Mouse (Mus musculus) heart, adult 2 months (tissue): ENCODE results near the gene Spdl1. TPM values are rescaled to one million over a fixed set of nuclear protein-coding genes. Genes with fewer than 3 reads are reported as not detected.

Experiments
- DNase-seq, 2 experiments: peaks; one replicate each; pipeline ENCODE4 v3.0.0; 2021
- H3K27ac ChIP-seq: fragments of 200-600 bp; 2 replicates; pipeline ENCODE4 v1.8.1; 2022
- H3K27me3 ChIP-seq: fragments of 200-500 bp; 2 replicates; pipeline ENCODE4 v1.6.1; 2012; ENCODE audit warnings: mild to moderate bottlenecking, low read length, inconsistent platforms, mixed read lengths; ENCODE audit not compliant: control insufficient read depth, insufficient read depth
- H3K36me3 ChIP-seq: fragments of 200-500 bp; 2 replicates; pipeline ENCODE4 v1.6.1; 2012; ENCODE audit warnings: low read length, inconsistent platforms; ENCODE audit not compliant: control insufficient read depth, insufficient read depth
- H3K4me1 ChIP-seq: fragments of 200-500 bp; 2 replicates; pipeline ENCODE4 v1.6.1; 2011; ENCODE audit warnings: low read length; ENCODE audit not compliant: control insufficient read depth, insufficient read depth
- H3K4me3 ChIP-seq: fragments of 200-600 bp; 2 replicates; pipeline ENCODE4 v1.8.1; 2022
- H3K79me2 ChIP-seq: fragments of 200-500 bp; replicated peaks from 2 replicates; pipeline ENCODE4 v1.6.1; 2012; ENCODE audit warnings: mild to moderate bottlenecking, inconsistent platforms, low read length, moderate library complexity, mixed read lengths; ENCODE audit not compliant: control insufficient read depth, insufficient read depth
- H3K9ac ChIP-seq: fragments of 200-500 bp; 2 replicates; pipeline ENCODE4 v1.6.1; 2012; ENCODE audit warnings: low read depth, mild to moderate bottlenecking, control low read depth, inconsistent platforms, low read length, mixed read lengths
- CTCF ChIP-seq: fragments of 200-600 bp; IDR thresholded peaks from 2 replicates; pipeline ENCODE4 v1.8.1; 2022; ENCODE audit warnings: antibody characterized with exemption, mild to moderate bottlenecking, moderate library complexity
- EP300 ChIP-seq: fragments of 200-500 bp; IDR thresholded peaks from 2 replicates; pipeline ENCODE4 v1.6.1; 2011; ENCODE audit warnings: low read depth, low read length, control low read depth; ENCODE audit not compliant: insufficient read depth
- POLR2A ChIP-seq: fragments of 200-500 bp; IDR thresholded peaks from 2 replicates; pipeline ENCODE4 v1.6.1; 2011; ENCODE audit warnings: mild to moderate bottlenecking, low read depth, low read length, control low read depth; ENCODE audit not compliant: insufficient read depth
- WGBS: fragments of 180-500 bp; shearing (Covaris S2); methylation state at CpG from one replicate; pipeline ENCODE4 v1.1.7; 2018; 5-methylcytosine and 5-hydroxymethylcytosine counted together
- intact Hi-C: fragments of 180-260 bp; cut with DNase I; formaldehyde crosslinking; loops from one replicate; pipeline ENCODE4 v1.15.1; 2025
- polyA plus RNA-seq: library from polyadenylated mRNA; depleted of rRNA; stranded (reverse); fragments of >200 nt; gene quantifications from 2 replicates; pipeline ENCODE4 v1.2.3, GENCODE M21; 2012
- total RNA-seq, 2 experiments: library from RNA; stranded (reverse); gene quantifications; 2 replicates each; pipeline ENCODE4 v1.2.3; 2021

The Spdl1 gene
- total and polyA plus RNA-seq, 3 experiments = 0.08 to 0.29 (median 0.16) TPM

DNA sequence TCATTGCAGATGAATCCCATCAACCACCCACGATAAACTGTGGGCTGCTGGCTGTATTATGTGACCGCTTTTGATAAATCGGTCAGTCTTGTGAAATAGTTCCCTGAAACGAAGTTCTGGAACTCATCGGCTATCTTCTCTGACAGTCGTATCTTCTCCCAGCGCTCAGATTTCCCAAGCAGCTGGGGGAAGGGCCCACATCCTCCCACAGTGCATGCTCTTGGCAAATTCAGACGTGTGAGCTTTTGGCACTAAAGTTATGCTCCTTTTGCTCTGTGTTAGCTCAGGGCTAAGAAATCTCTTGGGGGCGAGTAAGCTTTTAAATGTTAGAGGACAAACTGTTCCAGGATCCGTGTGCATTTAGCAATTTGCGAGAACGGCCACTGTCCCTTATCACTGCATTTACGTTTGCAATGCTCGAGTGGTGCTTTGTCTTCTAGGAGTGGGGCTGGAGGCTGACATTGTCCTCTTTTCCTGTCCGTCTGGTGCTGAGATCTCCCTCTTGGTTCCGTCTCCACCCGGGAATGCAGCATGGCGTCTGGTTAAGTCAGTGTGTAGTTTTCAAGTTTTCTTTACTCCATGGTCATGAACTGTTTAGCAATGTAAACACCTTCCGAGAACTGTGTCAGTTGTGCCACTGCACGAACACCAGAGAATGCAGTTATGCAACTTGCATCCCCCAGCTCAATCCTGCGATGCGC is 12.3 kb upstream of the Spdl1 start:
- Histone ChIP-seq H3K27me3 (no peaks in the 10 kb centered on the region), H3K4me1 (peaks cover 3% of the 10 kb centered on the region; the same call in 1 of the 2 replicates), H3K9ac (peak overlapping the region; percentile 25; the same call in 1 of the 2 replicates), H3K4me3 (no peak overlapping the region), H3K79me2 (no peaks in the 10 kb centered on the region), H3K27ac (no peak overlapping the region), H3K36me3 (no peaks in the 10 kb centered on the region)
- 13% methylated on average over 22 of the region's 22 CpGs for WGBS
- TF ChIP-seq EP300 (0 out of 2 replicates have a peak, but pooled peaks have one; percentile 12), CTCF (no peak)
- peak; percentile 49 to 76 for DNase-seq
- intact Hi-C loops = loop anchor here (10.0 kb wide), 1 partner anchor 849 kb away; no protein-coding TSS in a partner anchor

DNA sequence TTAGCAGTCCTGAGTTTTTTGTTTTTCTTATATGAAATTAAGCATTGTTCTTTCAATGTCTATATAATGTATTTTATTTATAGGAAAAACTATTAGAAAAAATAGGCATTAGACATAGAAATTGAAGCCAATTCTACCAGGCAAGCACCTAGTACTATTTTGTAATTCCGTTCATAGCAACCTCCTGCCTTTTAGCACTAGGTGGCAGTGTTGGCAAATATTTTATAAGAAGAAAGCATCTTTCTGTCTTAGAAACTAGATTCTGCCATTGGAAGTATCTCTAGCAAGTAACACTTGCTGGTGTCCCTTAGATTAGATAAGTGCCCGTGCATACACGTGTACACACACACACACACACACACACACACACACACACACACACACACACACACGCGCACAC is 10.1 kb upstream of the Spdl1 start:
- DNase-seq = no peak
- H3K4me3 ChIP-seq = no peak overlapping the region
- H3K27ac ChIP-seq = no peak overlapping the region
- intact Hi-C loops = loop anchor here (5.0 to 10.0 kb wide), 4 partner anchors 564 to 1159 kb away; no protein-coding TSS in a partner anchor
- H3K79me2 ChIP-seq = no peaks in the 10 kb centered on the region
- H3K36me3 ChIP-seq = no peaks in the 10 kb centered on the region
- TF ChIP-seq CTCF (peak; percentile 76), EP300 (no peak)
- WGBS = 23% methylated on average over 5 of the region's 5 CpGs
- no peak overlapping the region for H3K9ac ChIP-seq
- peaks cover 3% of the 10 kb centered on the region; the same call in 1 of the 2 replicates for H3K4me1 ChIP-seq
- no peaks in the 10 kb centered on the region for H3K27me3 ChIP-seq

DNA sequence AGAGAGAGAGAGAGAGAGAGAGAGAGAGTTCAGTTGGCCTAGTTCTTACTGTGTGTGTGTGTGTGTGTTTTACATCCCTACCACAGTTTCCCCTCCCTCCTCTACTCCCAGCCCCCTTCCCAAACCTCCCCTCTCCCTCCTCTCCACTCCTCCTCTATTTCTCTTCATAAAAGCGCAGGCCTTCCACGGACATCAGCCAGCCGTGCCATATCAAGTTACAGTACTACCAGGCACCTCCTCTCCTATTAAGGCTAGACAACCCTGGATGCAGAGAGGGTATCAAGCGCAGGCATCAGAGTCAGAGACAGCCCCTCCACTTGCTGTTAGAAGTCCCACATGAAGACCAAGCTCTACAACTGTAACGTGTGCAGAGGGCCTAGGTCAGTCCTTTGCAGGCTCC is 6.8 kb upstream of the Spdl1 start:
- Histone ChIP-seq H3K27me3 (no peaks in the 10 kb centered on the region), H3K79me2 (no peaks in the 10 kb centered on the region), H3K36me3 (no peaks in the 10 kb centered on the region), H3K9ac (no peak overlapping the region), H3K4me3 (no peak overlapping the region), H3K27ac (no peak overlapping the region), H3K4me1 (no peaks in the 10 kb centered on the region)
- WGBS = 58% methylated on average over 5 of the region's 5 CpGs
- TF ChIP-seq EP300 (no peak), POLR2A (no peak), CTCF (no peak)
- intact Hi-C loops = loop anchor here (5.0 to 10.0 kb wide), 4 partner anchors 567 to 1162 kb away; no protein-coding TSS in a partner anchor
- no peak for DNase-seq

DNA sequence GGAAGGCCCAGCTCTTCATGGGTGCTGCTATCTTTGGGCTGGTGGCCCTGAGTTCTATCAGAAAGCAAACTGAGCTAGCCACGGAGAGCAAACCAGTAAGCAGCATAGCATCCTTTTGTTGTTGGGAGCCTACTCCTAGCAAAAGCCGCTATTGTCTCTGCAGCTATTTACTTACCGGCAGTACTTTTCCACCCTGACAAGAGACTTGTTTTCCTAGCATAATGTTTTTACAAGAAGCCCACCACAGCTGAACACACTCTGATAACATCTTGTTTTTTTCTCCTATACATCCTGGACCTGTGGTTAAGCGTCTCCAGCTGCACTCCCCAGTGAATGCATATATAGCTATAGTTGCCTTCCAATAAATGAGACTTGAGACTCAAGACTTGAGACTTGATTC is 5.6 kb upstream of the Spdl1 start:
- no peak overlapping the region for H3K27ac ChIP-seq
- no peaks in the 10 kb centered on the region for H3K27me3 ChIP-seq
- 40% methylated on average over 4 of the region's 4 CpGs for WGBS
- intact Hi-C loops = loop anchor here (10.0 kb wide), 1 partner anchor 936 kb away; no protein-coding TSS in a partner anchor
- DNase-seq = no peak
- H3K9ac ChIP-seq = no peak overlapping the region
- TF ChIP-seq EP300 (no peak), CTCF (no peak), POLR2A (no peak)
- no peaks in the 10 kb centered on the region for H3K36me3 ChIP-seq
- no peaks in the 10 kb centered on the region for H3K79me2 ChIP-seq
- H3K4me3 ChIP-seq = no peak overlapping the region
- no peaks in the 10 kb centered on the region for H3K4me1 ChIP-seq

DNA sequence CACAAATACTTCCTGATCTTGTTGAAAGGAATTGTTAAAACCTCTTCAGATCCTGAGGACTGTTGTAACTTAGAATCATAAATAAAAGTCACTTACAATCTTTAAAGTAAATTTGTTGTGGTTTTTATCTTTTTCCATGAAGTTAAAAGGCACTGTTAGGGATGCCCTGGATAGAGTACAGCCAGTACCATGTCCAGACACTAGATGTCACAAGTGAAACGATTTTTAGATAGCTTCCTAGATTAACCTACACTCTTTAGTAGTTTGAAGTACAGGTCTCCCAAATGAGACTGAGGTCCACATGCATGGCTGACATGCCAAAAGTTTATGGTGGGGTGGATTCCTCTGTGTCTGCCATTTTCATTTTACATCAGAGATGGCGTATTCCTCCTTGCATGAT is 2.8 kb upstream of the Spdl1 start:
- H3K9ac ChIP-seq = no peak overlapping the region
- intact Hi-C loops = loop anchor here (10.0 kb wide), 1 partner anchor 939 kb away; no protein-coding TSS in a partner anchor
- no peaks in the 10 kb centered on the region; the same call in 1 of the 2 replicates for H3K4me1 ChIP-seq
- no peaks in the 10 kb centered on the region for H3K27me3 ChIP-seq
- no peak for DNase-seq
- no peak overlapping the region for H3K4me3 ChIP-seq
- no peaks in the 10 kb centered on the region for H3K79me2 ChIP-seq
- TF ChIP-seq CTCF (peak; percentile 50), EP300 (no peak)
- WGBS = 36% methylated on average over 2 of the region's 2 CpGs
- no peaks in the 10 kb centered on the region for H3K36me3 ChIP-seq
- H3K27ac ChIP-seq = no peak overlapping the region

DNA sequence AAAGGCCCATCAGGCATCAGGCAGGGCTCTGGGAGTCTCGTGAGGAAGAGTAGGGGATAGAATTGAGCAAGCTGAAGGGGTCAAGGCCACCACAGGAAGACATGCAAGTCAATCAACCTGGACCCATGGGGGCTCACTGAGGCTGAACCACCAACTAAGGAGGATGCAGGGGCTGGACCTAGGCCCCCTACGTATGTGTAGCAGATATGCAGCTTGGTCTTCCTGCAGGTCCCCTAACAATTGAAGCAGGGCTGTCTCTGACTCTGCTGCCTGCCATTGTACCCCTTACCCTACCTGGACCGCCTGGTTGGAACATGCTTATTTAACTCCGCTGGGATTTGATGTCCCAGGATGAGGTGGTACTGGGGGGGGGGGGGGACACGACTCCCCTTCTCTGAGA is 763 bp downstream of the Spdl1 start:
- H3K4me3 ChIP-seq = no peak overlapping the region
- H3K27me3 ChIP-seq = no peaks in the 10 kb centered on the region
- no peaks in the 10 kb centered on the region for H3K79me2 ChIP-seq
- DNase-seq = no peak
- no peaks in the 10 kb centered on the region for H3K36me3 ChIP-seq
- TF ChIP-seq POLR2A (no peak), EP300 (no peak), CTCF (no peak)
- intact Hi-C loops = loop anchor here (5.0 to 10.0 kb wide), 2 partner anchors 942 to 1000 kb away; partner anchors contain the start of gene Rars
- 10% methylated on average over 5 of the region's 5 CpGs for WGBS
- H3K9ac ChIP-seq = no peak overlapping the region
- H3K4me1 ChIP-seq = no peaks in the 10 kb centered on the region; the same call in 1 of the 2 replicates
- H3K27ac ChIP-seq = no peak overlapping the region
